Mouse (Mus musculus) left cerebral cortex, adult 8-10 months (tissue): ENCODE data around the gene Pafah1b1. TPM values are rescaled to one million over a fixed set of nuclear protein-coding genes. Genes with fewer than 3 reads are reported as not detected.

Experiments used
- DNase-seq, 2 experiments: peaks; one replicate each; pipeline ENCODE4 v3.0.0; 2022; ENCODE audit warnings: low spot score in 2 of 2
- total RNA-seq, 4 experiments: library from RNA; stranded (reverse); gene quantifications; 2 replicates each; pipeline ENCODE4 v1.2.4; 2022

Gene Pafah1b1
- total RNA-seq, 4 experiments from 2014 or later: 355 to 437 (median 395) TPM

DNA sequence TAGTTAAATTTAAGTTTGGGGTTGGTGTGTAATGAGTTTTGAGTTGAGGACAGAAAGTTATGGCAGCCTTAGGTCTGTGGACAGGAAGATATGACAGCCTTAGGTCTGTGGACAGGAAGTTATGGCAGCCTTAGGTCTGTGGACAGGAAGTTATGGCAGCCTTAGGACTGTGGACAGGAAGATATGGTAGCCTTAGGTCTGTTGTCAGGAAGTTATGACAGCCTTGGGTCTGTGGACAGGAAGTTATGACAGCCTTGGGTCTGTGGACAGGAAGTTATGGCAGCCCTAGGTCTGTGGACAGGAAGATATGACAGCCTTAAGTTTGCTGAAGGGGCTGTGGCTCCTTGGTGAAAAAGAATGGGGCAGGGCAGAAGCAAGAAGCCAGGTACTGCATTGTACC is 99.1 kb downstream of the Pafah1b1 start:
- no peak for DNase-seq

Other genes starting within 250 kb of the Pafah1b1 start
- 100 to 1,000 TPM; 154 to 168 (median 162) TPM for gene Rap1gap2, start 113.8 kb downstream of the Pafah1b1 start, total RNA-seq
- gene Ccdc92b, start 105.1 kb downstream of the Pafah1b1 start, total RNA-seq: 10 to 100 TPM; 30.5 to 36.7 (median 32.7) TPM
- 10 to 100 TPM; 63.0 to 77.5 (median 73.7) TPM for gene Cluh, start 75.2 kb downstream of the Pafah1b1 start, total RNA-seq
- 10 to 100 TPM; 19.4 to 25.3 (median 24.4) TPM for gene Mettl16, start 46.2 kb upstream of the Pafah1b1 start, total RNA-seq
- gene Mnt, start 106.2 kb upstream of the Pafah1b1 start, total RNA-seq: 10 to 100 TPM; 31.4 to 36.4 (median 33.8) TPM
- 10 to 100 TPM; 80.5 to 93.7 (median 88.2) TPM for gene Sgsm2, start 172.4 kb upstream of the Pafah1b1 start, total RNA-seq
- 10 to 100 TPM; 29.8 to 38.1 (median 30.8) TPM for gene Tsr1, start 173.4 kb upstream of the Pafah1b1 start, total RNA-seq
- 10 to 100 TPM; 30.7 to 33.6 (median 31.9) TPM for gene Smg6, start 201.2 kb upstream of the Pafah1b1 start, total RNA-seq
- 10 to 100 TPM; 78.8 to 86.2 (median 81.8) TPM for gene Srr, start 201.3 kb upstream of the Pafah1b1 start, total RNA-seq